Mouse (Mus musculus) lung, adult 2 months (tissue): ENCODE measurements around the gene Ssna1. TPM values are rescaled to one million over a fixed set of nuclear protein-coding genes. Genes with fewer than 3 reads are reported as not detected.

ENCODE experiments used
- DNase-seq: peaks from one replicate; pipeline ENCODE4 v3.0.0; 2022
- H3K4me1 ChIP-seq: fragments of 200-500 bp; 2 replicates; pipeline ENCODE4 v1.6.1; 2011; ENCODE audit warnings: low read length; ENCODE audit not compliant: control insufficient read depth, insufficient read depth
- H3K4me3 ChIP-seq: fragments of 200-500 bp; replicated peaks from 2 replicates; pipeline ENCODE3; 2011; ENCODE audit warnings: low read depth, mild to moderate bottlenecking, control low read depth, low read length; ENCODE audit errors: extremely low read depth
- CTCF ChIP-seq: fragments of 200-500 bp; IDR thresholded peaks from 2 replicates; pipeline ENCODE4 v1.5.1; 2011; ENCODE audit warnings: mild to moderate bottlenecking, low read length, control low read depth; ENCODE audit not compliant: insufficient read depth
- POLR2A ChIP-seq: fragments of 200-500 bp; IDR thresholded peaks from 2 replicates; pipeline ENCODE4 v1.6.1; 2011; ENCODE audit warnings: low read depth, mild to moderate bottlenecking, control low read depth, low read length, borderline replicate concordance; ENCODE audit errors: extremely low read depth
- WGBS: fragments of 180-500 bp; shearing (Covaris S2); methylation state at CpG from one replicate; pipeline ENCODE4 v1.1.7; 2018; 5-methylcytosine and 5-hydroxymethylcytosine counted together
- polyA plus RNA-seq: library from polyadenylated mRNA; depleted of rRNA; stranded (reverse); fragments of >200 nt; gene quantifications from 2 replicates; pipeline ENCODE4 v1.2.3, GENCODE M21; 2012

Ssna1 gene
- polyA plus RNA-seq, 1 experiment, result 41.6 TPM

- TF ChIP-seq POLR2A (no peak), CTCF (no peak)
- peak overlapping the region; percentile 35 for H3K4me3 ChIP-seq
- under 1% methylated on average over 18 of the region's 18 CpGs for WGBS
- DNase-seq, result peak; percentile 25
- H3K4me1 ChIP-seq, result peaks cover 22% of the 10 kb centered on the region
These were observed 18.5 kb upstream of the Ssna1 start for GRCm38 (mm10) chr2:25290816-25291130.

DNA sequence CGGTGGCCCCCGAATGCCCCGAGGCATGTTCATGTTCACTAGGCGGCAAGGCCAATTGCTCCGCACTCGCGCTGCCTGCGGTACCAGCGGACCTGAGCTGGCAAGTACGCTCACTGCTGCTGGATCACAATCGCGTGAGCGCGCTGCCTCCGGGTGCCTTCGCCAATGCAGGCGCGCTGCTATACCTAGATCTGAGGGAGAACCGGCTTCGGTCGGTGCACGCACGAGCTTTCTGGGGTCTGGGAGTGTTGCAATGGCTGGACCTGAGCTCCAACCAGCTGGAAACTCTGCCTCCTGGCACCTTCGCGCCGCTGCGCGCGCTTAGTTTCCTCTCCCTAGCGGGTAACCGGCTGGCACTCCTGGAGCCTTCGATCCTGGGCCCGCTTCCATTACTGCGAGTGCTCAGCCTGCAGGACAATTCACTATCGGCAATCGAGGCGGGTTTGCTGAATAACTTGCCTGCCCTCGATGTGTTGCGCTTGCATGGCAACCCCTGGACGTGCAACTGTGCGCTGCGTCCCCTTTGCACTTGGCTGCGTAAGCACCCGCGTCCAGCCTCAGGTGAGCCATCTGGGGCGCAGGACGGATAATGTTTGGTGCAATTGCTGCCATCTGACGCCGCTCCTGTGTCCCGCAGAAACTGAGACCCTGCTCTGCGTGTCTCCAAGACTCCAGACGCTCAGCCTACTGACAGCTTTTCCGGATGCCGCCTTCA lies 18.0 kb upstream of the Ssna1 start:
- DNase-seq, result peak; percentile 34
- H3K4me3 ChIP-seq, result peak overlapping the region; percentile 35
- WGBS, result 2% methylated on average over 54 of the region's 54 CpGs
- TF ChIP-seq POLR2A, result no peak
- no peak for TF ChIP-seq CTCF
- H3K4me1 ChIP-seq, result peaks cover 23% of the 10 kb centered on the region

DNA sequence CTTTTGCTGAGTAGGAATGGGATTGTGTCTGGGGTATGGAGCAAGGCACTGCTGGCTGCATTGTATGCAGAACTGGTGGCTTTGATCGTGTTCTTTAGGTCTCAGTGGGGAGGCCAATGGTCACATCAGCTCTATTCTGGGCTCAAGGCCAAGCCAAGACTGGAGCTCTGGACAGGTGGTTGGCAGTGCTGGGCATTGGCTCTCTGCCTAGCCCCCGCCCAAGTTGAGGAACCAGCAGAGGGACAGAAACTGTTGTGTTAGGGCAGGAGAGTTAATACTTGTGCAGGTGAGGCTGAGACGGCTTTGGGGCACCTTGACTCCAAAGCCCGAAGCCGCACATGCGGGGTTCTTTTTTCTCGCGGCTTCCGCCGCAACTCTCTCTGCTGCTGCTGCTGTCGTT lies 17.4 kb upstream of the Ssna1 start, which contains the start of gene Lrrc26:
Gene Lrrc26 (plus strand): TSS at position 265 of the 400 bp plus-strand sequence.
- peak within 1 kb of the TSS; percentile 35 for H3K4me3 ChIP-seq
- WGBS, result 10% methylated on average over 11 of the region's 11 CpGs
- peaks cover 23% of the 10 kb centered on the region for H3K4me1 ChIP-seq
- DNase-seq, result peak; percentile 31
- TF ChIP-seq POLR2A, result no peak
- no peak for TF ChIP-seq CTCF

DNA sequence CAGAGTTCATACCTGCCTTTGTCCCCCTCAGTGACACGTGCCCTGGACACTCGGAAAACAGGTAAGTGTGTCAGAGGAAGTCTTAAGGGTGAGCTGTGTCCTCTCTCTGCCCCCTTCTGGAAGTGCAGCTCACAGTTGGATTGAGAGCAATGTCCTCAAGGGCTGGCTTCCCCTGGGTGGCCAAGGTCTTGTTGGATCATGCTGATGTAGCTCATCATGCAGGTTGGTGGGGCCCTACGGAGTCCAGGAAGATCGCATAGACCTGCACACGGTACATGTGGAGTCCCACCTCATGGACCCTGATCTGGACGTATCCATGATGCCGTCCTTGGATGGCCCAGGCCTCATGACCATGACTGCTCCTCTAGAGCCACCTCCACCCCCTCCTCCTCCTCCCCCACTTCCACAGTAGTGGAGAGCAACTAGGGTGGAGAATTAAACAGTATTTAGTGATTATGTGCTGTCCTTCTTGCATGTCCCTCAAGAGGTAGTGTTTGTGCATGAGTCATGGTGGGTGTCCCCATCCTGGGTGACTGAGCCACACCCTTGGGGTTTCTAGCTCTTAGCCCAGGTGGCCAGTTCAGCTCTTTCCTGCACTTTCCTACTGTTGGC lies 16.6 kb upstream of the Ssna1 start:
- H3K4me3 ChIP-seq, result no peak overlapping the region
- peaks cover 23% of the 10 kb centered on the region for H3K4me1 ChIP-seq
- TF ChIP-seq CTCF (no peak), POLR2A (no peak)
- no peak for DNase-seq
- 86% methylated on average over 7 of the region's 7 CpGs for WGBS

- TF ChIP-seq POLR2A (no peak), CTCF (no peak)
- peaks cover 23% of the 10 kb centered on the region for H3K4me1 ChIP-seq
These were observed 15.8 kb upstream of the Ssna1 start, which contains the start of gene Tmem210 for GRCm38 (mm10) chr2:25287927-25288649. Tmem210 (plus strand) TSS chr2:25288145.

DNA sequence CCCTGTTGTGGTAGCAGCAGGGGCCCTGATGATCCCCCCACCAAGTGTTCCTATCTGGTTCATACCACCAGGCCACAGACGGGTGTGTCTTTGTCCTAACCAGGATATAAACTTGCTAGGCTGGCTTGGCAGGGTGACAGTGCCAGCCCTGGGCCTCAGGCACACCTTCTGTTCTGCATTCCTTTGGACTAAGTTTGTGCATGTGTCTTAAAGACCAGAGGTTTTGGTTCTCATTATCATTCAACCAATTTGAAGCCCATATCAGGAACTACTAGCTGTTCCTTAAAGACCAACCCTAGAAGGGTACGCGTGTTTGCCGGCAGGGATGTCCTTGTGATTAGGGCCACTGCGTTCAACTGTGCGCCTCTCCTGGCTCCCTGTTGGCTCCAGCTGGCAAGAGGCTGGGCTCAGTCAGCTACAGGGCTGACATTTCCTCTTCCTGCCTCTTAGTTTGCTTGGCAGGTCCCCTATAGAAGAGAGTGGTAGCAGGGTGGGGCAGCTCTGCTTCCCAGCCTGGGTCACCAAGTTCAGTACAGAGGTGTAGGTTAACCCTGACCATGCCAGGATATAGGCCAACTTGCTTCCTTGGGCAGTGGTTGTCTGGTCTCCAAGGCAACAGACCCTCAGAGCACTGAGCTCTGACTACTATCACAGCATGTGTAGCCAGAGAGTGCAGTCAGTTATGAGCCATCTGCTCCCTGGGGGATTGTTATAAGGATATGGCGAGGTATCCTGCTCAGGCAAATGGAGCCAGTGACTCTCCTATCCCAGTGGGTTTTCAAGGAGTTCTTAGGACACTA lies 14.8 kb upstream of the Ssna1 start:
- DNase-seq, result peak; percentile 50
- H3K4me3 ChIP-seq, result no peak overlapping the region
- 14% methylated on average over 7 of the region's 7 CpGs for WGBS
- H3K4me1 ChIP-seq, result peaks cover 23% of the 10 kb centered on the region
- TF ChIP-seq POLR2A (no peak), CTCF (no peak)

More at GRCm38 (mm10) chr2:25287927-25288649, 15.8 kb upstream of the Ssna1 start, which contains the start of gene Tmem210:
- no peak within 1 kb of the TSS for H3K4me3 ChIP-seq
- 85% methylated on average over 6 of the region's 6 CpGs for WGBS
- no peak for DNase-seq

DNA sequence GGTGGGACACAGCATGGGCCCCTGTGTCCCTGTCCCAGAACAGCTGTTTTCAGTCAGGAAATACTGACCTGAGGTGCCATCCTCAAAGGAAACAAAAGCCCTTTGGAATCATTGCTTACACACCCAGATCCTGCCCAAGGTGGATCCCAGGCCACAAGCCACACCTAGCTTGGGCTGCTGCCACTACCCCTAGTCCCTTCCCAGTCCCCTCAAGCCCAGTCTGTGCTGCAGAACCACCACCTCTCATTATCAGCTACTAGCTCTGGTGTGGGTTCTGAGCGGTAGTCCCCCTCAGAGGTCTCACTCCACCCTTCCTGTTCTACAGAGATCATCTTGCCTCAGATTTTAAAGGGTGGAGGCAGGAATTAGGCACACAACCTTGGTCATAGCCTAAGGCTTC lies 14.1 kb upstream of the Ssna1 start:
- 36% methylated on average over 1 of the region's 1 CpGs for WGBS
- H3K4me1 ChIP-seq, result peaks cover 23% of the 10 kb centered on the region

GRCm38 (mm10) chr2:25285551-25285950 lies 13.3 kb upstream of the Ssna1 start:
- no peak for DNase-seq
- WGBS, result 69% methylated on average over 2 of the region's 2 CpGs
- Histone ChIP-seq H3K4me1 (peaks cover 20% of the 10 kb centered on the region), H3K4me3 (no peak overlapping the region)
- no peak for TF ChIP-seq CTCF
- no peak for TF ChIP-seq POLR2A

More for the DNA sequence above, 14.1 kb upstream of the Ssna1 start:
- no peak overlapping the region for H3K4me3 ChIP-seq
- DNase-seq, result no peak
- TF ChIP-seq POLR2A (no peak), CTCF (no peak)
